Mouse (Mus musculus): ENCODE measurements at regions not wholly inside any gene's neighbourhood (a gene's known extent, or its start where the extent isn't known, plus 50 kb on each side); places are given as distances from the start of the nearest gene placed in this dataset.

GRCm38 (mm10) chr1:156995180-156995951 is 55.9 kb upstream of the Ralgps2 start:
- ATAC-seq (ENCODE audit: low FRiP score, low read depth) = no peak
- WGBS = 93% methylated on average over 7 of the region's 7 CpGs
- Histone ChIP-seq H3K36me3 (no peaks in the 10 kb centered on the region), H3K4me1 (replicated peaks) (peaks cover 23% of the 10 kb centered on the region), H3K27ac (replicated peaks) (no peak overlapping the region), H3K9ac (no peak overlapping the region), H3K4me3 (no peak overlapping the region), H3K4me2 (no peak overlapping the region), H3K27me3 (no peaks in the 10 kb centered on the region), H3K9me3 (no peaks in the 10 kb centered on the region)

GRCm38 (mm10) chr1:156994644-156995016 is 55.2 kb upstream of the Ralgps2 start:
- H3K27me3 ChIP-seq = no peaks in the 10 kb centered on the region
- ATAC-seq (ENCODE audit: low FRiP score, low read depth) = no peak
- WGBS = 90% methylated on average over 2 of the region's 2 CpGs
- H3K27ac ChIP-seq (replicated peaks) = no peak overlapping the region
- H3K4me2 ChIP-seq = no peak overlapping the region
- H3K9ac ChIP-seq = no peak overlapping the region
- no peak overlapping the region for H3K4me3 ChIP-seq
- H3K9me3 ChIP-seq = no peaks in the 10 kb centered on the region
- no peaks in the 10 kb centered on the region for H3K36me3 ChIP-seq
- H3K4me1 ChIP-seq (replicated peaks) = peaks cover 26% of the 10 kb centered on the region

- H3K9me3 ChIP-seq = no peaks in the 10 kb centered on the region
- no peak for ATAC-seq (ENCODE audit: low FRiP score, low read depth)
- no peaks in the 10 kb centered on the region for H3K27me3 ChIP-seq
- H3K4me3 ChIP-seq = no peak overlapping the region
- WGBS = 64% methylated on average over 15 of the region's 15 CpGs
- H3K9ac ChIP-seq = no peak overlapping the region
- peaks cover 31% of the 10 kb centered on the region for H3K4me1 ChIP-seq (replicated peaks)
- H3K36me3 ChIP-seq = no peaks in the 10 kb centered on the region
- H3K27ac ChIP-seq (replicated peaks) = no peak overlapping the region
- H3K4me2 ChIP-seq = no peak overlapping the region
Measured at GRCm38 (mm10) chr1:156994005-156994643, 54.7 kb upstream of the Ralgps2 start.

- Histone ChIP-seq H3K4me2 (no peak overlapping the region), H3K4me1 (replicated peaks) (peaks cover 31% of the 10 kb centered on the region)
- no peak for ATAC-seq (ENCODE audit: low FRiP score, low read depth)
Measured at GRCm38 (mm10) chr1:156993105-156993504, 53.7 kb upstream of the Ralgps2 start.

GRCm38 (mm10) chr1:156992536-156992935 is 53.1 kb upstream of the Ralgps2 start:
- Histone ChIP-seq H3K36me3 (no peaks in the 10 kb centered on the region), H3K4me2 (no peak overlapping the region), H3K9ac (no peak overlapping the region), H3K9me3 (no peaks in the 10 kb centered on the region), H3K4me1 (replicated peaks) (peaks cover 25% of the 10 kb centered on the region), H3K27me3 (no peaks in the 10 kb centered on the region), H3K27ac (replicated peaks) (no peak overlapping the region), H3K4me3 (no peak overlapping the region)
- WGBS = 23% methylated on average over 2 of the region's 2 CpGs
- no peak for ATAC-seq (ENCODE audit: low FRiP score, low read depth)

More at GRCm38 (mm10) chr1:156993105-156993504, 53.7 kb upstream of the Ralgps2 start:
- Histone ChIP-seq H3K27me3 (no peaks in the 10 kb centered on the region), H3K27ac (replicated peaks) (no peak overlapping the region), H3K4me3 (no peak overlapping the region), H3K9me3 (no peaks in the 10 kb centered on the region), H3K36me3 (no peaks in the 10 kb centered on the region), H3K9ac (no peak overlapping the region)
- WGBS = 74% methylated on average over 3 of the region's 3 CpGs

GRCm38 (mm10) chr1:156990567-156991494 is 51.4 kb upstream of the Ralgps2 start:
- Histone ChIP-seq H3K9ac (no peak overlapping the region), H3K27ac (replicated peaks) (no peak overlapping the region), H3K36me3 (no peaks in the 10 kb centered on the region), H3K9me3 (no peaks in the 10 kb centered on the region), H3K4me1 (replicated peaks) (peaks cover 20% of the 10 kb centered on the region), H3K27me3 (no peaks in the 10 kb centered on the region), H3K4me2 (no peak overlapping the region), H3K4me3 (no peak overlapping the region)
- no peak for ATAC-seq (ENCODE audit: low FRiP score, low read depth)
- 64% methylated on average over 14 of the region's 14 CpGs for WGBS

- H3K4me1 ChIP-seq (replicated peaks) = peaks cover 20% of the 10 kb centered on the region
- no peak overlapping the region for H3K9ac ChIP-seq
- peak overlapping the region; percentile 45; the same call in 1 of the 2 replicates for H3K27ac ChIP-seq (replicated peaks)
- H3K36me3 ChIP-seq = no peaks in the 10 kb centered on the region
- ATAC-seq (ENCODE audit: low FRiP score, low read depth) = peak; percentile 78; the same call in 1 of the 2 replicates
- H3K4me2 ChIP-seq = 0 out of 2 replicates have a peak overlapping the region, but pooled peaks have one; percentile 11
- no peaks in the 10 kb centered on the region for H3K27me3 ChIP-seq
- WGBS = 8% methylated on average over 9 of the region's 9 CpGs
- no peak overlapping the region for H3K4me3 ChIP-seq
- no peaks in the 10 kb centered on the region for H3K9me3 ChIP-seq
Measured at GRCm38 (mm10) chr1:156990112-156990511, 50.7 kb upstream of the Ralgps2 start.

GRCm38 (mm10) chr1:156989149-156989785 is 49.8 kb upstream of the Ralgps2 start:
- H3K27ac ChIP-seq (replicated peaks) = 0 out of 2 replicates have a peak overlapping the region, but pooled peaks have one; percentile 45
- no peaks in the 10 kb centered on the region for H3K9me3 ChIP-seq
- H3K36me3 ChIP-seq = no peaks in the 10 kb centered on the region
- H3K4me3 ChIP-seq = no peak overlapping the region
- H3K27me3 ChIP-seq = no peaks in the 10 kb centered on the region
- ATAC-seq (ENCODE audit: low FRiP score, low read depth) = no peak
- H3K4me1 ChIP-seq (replicated peaks) = peaks cover 20% of the 10 kb centered on the region
- WGBS = 59% methylated on average over 10 of the region's 10 CpGs
- no peak overlapping the region for H3K4me2 ChIP-seq
- H3K9ac ChIP-seq = no peak overlapping the region

Data from hindbrain, embryonic 15.5 days (tissue).